Mouse (Mus musculus) adipocyte (in vitro differentiated cells): ENCODE measurements around the gene Thap3.
"Not testable (repeated sequence)": the region's sequence is repeated elsewhere in the genome, so short reads cannot be mapped to it uniquely, and the experiment has no call there.

ENCODE experiments used
- DNase-seq: peaks from one replicate; pipeline ENCODE4 v3.0.0-alpha.2; 2016; ENCODE audit warnings: low spot score

The Thap3 gene

GRCm38 (mm10) chr4:151988342-151989109 is at the start of gene Thap3:
TSS of gene Thap3 (minus strand) at chr4:151988997.
- peak; percentile 68 for DNase-seq

GRCm38 (mm10) chr4:152038225-152038984 is 49.6 kb upstream of the Thap3 start, which contains the start of gene Tas1r1:
TSS of gene Tas1r1 (minus strand) at chr4:152038568.
- no peak for DNase-seq

- not testable (repeated sequence) for DNase-seq
These were observed 47.7 kb upstream of the Thap3 start for GRCm38 (mm10) chr4:152036464-152036863.

GRCm38 (mm10) chr4:152032922-152033321 is 44.1 kb upstream of the Thap3 start:
- no peak for DNase-seq

GRCm38 (mm10) chr4:152029997-152030396 is 41.2 kb upstream of the Thap3 start:
- peak; percentile 23 for DNase-seq

GRCm38 (mm10) chr4:152029087-152029486 is 40.3 kb upstream of the Thap3 start:
- DNase-seq: no peak

GRCm38 (mm10) chr4:152028456-152028855 is 39.7 kb upstream of the Thap3 start:
- DNase-seq: no peak

- peak; percentile 95 for DNase-seq
These were observed 38.7 kb upstream of the Thap3 start, which contains the start of gene Zbtb48 for GRCm38 (mm10) chr4:152027524-152027923. TSS of gene Zbtb48 (minus strand) at chr4:152027671.

GRCm38 (mm10) chr4:152026751-152027508 is 38.1 kb upstream of the Thap3 start:
- DNase-seq: peak; percentile 35

GRCm38 (mm10) chr4:152024525-152024924 is 35.7 kb upstream of the Thap3 start:
- no peak for DNase-seq

- DNase-seq: no peak
These were observed 33.7 kb upstream of the Thap3 start for GRCm38 (mm10) chr4:152022506-152022905.

GRCm38 (mm10) chr4:152021568-152022097 is 32.8 kb upstream of the Thap3 start:
- DNase-seq: no peak

GRCm38 (mm10) chr4:152020024-152020423 is 31.2 kb upstream of the Thap3 start:
- DNase-seq: no peak

- no peak for DNase-seq
These were observed 30.3 kb upstream of the Thap3 start for GRCm38 (mm10) chr4:152019073-152019472.

GRCm38 (mm10) chr4:152013036-152013813 is 24.4 kb upstream of the Thap3 start:
- DNase-seq: no peak

GRCm38 (mm10) chr4:152012109-152012508 is 23.3 kb upstream of the Thap3 start:
- DNase-seq: no peak

- no peak for DNase-seq
These were observed 22.5 kb upstream of the Thap3 start for GRCm38 (mm10) chr4:152011171-152011760.

- no peak for DNase-seq
These were observed 21.9 kb upstream of the Thap3 start for GRCm38 (mm10) chr4:152010707-152011134.

- DNase-seq: peak; percentile 91
These were observed 21.4 kb upstream of the Thap3 start for GRCm38 (mm10) chr4:152010091-152010706.
